Mouse (Mus musculus) CH12.LX (cell line): Measurements from ENCODE around the gene Lamtor3. TPM values are rescaled to one million over a fixed set of nuclear protein-coding genes. Genes with fewer than 3 reads are reported as not detected.

Experiments used
- DNase-seq: peaks from one replicate; pipeline ENCODE4 v3.0.0-alpha.2; 2013; ENCODE audit errors: extremely low read depth
- H3K27ac ChIP-seq: 2 replicates; pipeline ENCODE4 v1.5.1; 2012; ENCODE audit warnings: low read depth, mild to moderate bottlenecking, control low read depth, moderate library complexity; ENCODE audit not compliant: insufficient read depth
- H3K27me3 ChIP-seq: replicated peaks from 2 replicates; pipeline ENCODE3; 2012; ENCODE audit warnings: inconsistent platforms
- H3K36me3 ChIP-seq, 2 experiments: replicated peaks in 1 of 2; 2 replicates each; pipeline versions ENCODE3 to v1.6.1; 2012; ENCODE audit warnings: inconsistent platforms in 1 of 2, low read length in 1 of 2, mild to moderate bottlenecking in 1 of 2, mixed read lengths in 1 of 2, moderate library complexity in 1 of 2; ENCODE audit not compliant: control insufficient read depth in 1 of 2, insufficient read depth in 1 of 2
- H3K4me1 ChIP-seq, 2 experiments: 2 replicates each; pipeline ENCODE4 v1.6.1; 2012; ENCODE audit warnings: inconsistent platforms in 1 of 2, moderate library complexity in 1 of 2; ENCODE audit not compliant: insufficient read depth in 2 of 2, control insufficient read depth in 1 of 2
- H3K4me2 ChIP-seq: 2 replicates; pipeline ENCODE4 v1.6.1; 2012; ENCODE audit warnings: low read depth, mild to moderate bottlenecking, control low read depth; ENCODE audit not compliant: poor library complexity, insufficient read depth, severe bottlenecking
- H3K4me3 ChIP-seq, 3 experiments: fragments of 150-350 bp in 1 of 3; sonication (generic) in 1 of 3; replicated peaks in 1 of 3; 2 replicates each; pipeline versions ENCODE3 to v1.5.1; 2011 to 2012; ENCODE audit warnings: low read depth in 2 of 3, low read length in 2 of 3, mild to moderate bottlenecking in 2 of 3, moderate library complexity in 2 of 3, control low read depth in 1 of 3, improper control_type of control experiment in 1 of 3, inconsistent platforms in 1 of 3, mixed read lengths in 1 of 3; ENCODE audit not compliant: poor library complexity in 1 of 3
- H3K79me2 ChIP-seq: replicated peaks from 2 replicates; pipeline ENCODE4 v1.6.1; 2012; ENCODE audit warnings: mild to moderate bottlenecking, moderate library complexity; ENCODE audit not compliant: control insufficient read depth, poor library complexity, insufficient read depth, severe bottlenecking; ENCODE audit errors: extremely low read depth
- H3K9ac ChIP-seq: 2 replicates; pipeline ENCODE4 v1.6.1; 2012; ENCODE audit warnings: low read depth, mild to moderate bottlenecking, control low read depth, moderate library complexity; ENCODE audit not compliant: insufficient read depth
- H3K9me3 ChIP-seq: replicated peaks from 2 replicates; pipeline ENCODE3; 2012; ENCODE audit warnings: low read length, inconsistent platforms, mixed read lengths
- CHD2 ChIP-seq: IDR thresholded peaks from 2 replicates; pipeline ENCODE4 v1.6.1; 2011; ENCODE audit warnings: low read length, improper control_type of control experiment
- ETS1 ChIP-seq: conservative IDR thresholded peaks from 2 replicates; pipeline ENCODE4 v1.6.1; 2012; ENCODE audit warnings: low read depth, mild to moderate bottlenecking, inconsistent platforms, low read length, improper control_type of control experiment, moderate library complexity
- GABPA ChIP-seq: IDR thresholded peaks from 2 replicates; pipeline ENCODE4 v1.6.1; 2012; ENCODE audit warnings: low read depth, low read length, improper control_type of control experiment, inconsistent platforms; ENCODE audit not compliant: insufficient replicate concordance
- HCFC1 ChIP-seq: IDR thresholded peaks from 2 replicates; pipeline ENCODE4 v1.6.1; 2012; ENCODE audit warnings: low read depth, mild to moderate bottlenecking, inconsistent platforms, low read length, improper control_type of control experiment
- JUN ChIP-seq: IDR thresholded peaks from 2 replicates; pipeline ENCODE4 v1.6.1; 2011; ENCODE audit warnings: low read depth, mild to moderate bottlenecking, low read length, improper control_type of control experiment, moderate library complexity; ENCODE audit not compliant: insufficient read depth
- JUND ChIP-seq: conservative IDR thresholded peaks from 2 replicates; pipeline ENCODE4 v1.6.1; 2011; ENCODE audit warnings: low read depth, low read length, improper control_type of control experiment
- KAT2A ChIP-seq: IDR thresholded peaks from 2 replicates; pipeline ENCODE4 v1.6.1; 2012; ENCODE audit warnings: low read length, improper control_type of control experiment, inconsistent platforms; ENCODE audit not compliant: insufficient replicate concordance
- MAZ ChIP-seq: IDR thresholded peaks from 2 replicates; pipeline ENCODE4 v1.6.1; 2012; ENCODE audit warnings: low read depth, mild to moderate bottlenecking, inconsistent platforms, low read length, improper control_type of control experiment, moderate library complexity
- MXI1 ChIP-seq: IDR thresholded peaks from 2 replicates; pipeline ENCODE4 v1.6.1; 2011; ENCODE audit warnings: mild to moderate bottlenecking, low read depth, low read length, improper control_type of control experiment
- NELFE ChIP-seq: IDR thresholded peaks from 2 replicates; pipeline ENCODE4 v1.6.1; 2011; ENCODE audit warnings: low read depth, low read length, improper control_type of control experiment
- NRF1 ChIP-seq: IDR thresholded peaks from 2 replicates; pipeline ENCODE4 v1.6.1; 2014; ENCODE audit warnings: low read depth, mild to moderate bottlenecking, inconsistent platforms, low read length, improper control_type of control experiment, moderate library complexity
- POLR2AphosphoS2 ChIP-seq: IDR thresholded peaks from 2 replicates; pipeline ENCODE4 v1.6.1; 2011; ENCODE audit warnings: low read depth, low read length, improper control_type of control experiment
- SMC3 ChIP-seq: IDR thresholded peaks from 2 replicates; pipeline ENCODE4 v1.6.1; 2011; ENCODE audit warnings: low read depth, low read length, improper control_type of control experiment
- TBP ChIP-seq: conservative IDR thresholded peaks from 2 replicates; pipeline ENCODE4 v1.6.1; 2011; ENCODE audit warnings: low read depth, low read length, improper control_type of control experiment
- TCF12 ChIP-seq: IDR thresholded peaks from 2 replicates; pipeline ENCODE4 v1.6.1; 2014; ENCODE audit warnings: low read depth, mild to moderate bottlenecking, inconsistent platforms, low read length, improper control_type of control experiment
- UBTF ChIP-seq: IDR thresholded peaks from 2 replicates; pipeline ENCODE4 v1.6.1; 2012; ENCODE audit warnings: low read depth, mild to moderate bottlenecking, inconsistent platforms, low read length, improper control_type of control experiment, moderate library complexity
- USF1 ChIP-seq: IDR thresholded peaks from 2 replicates; pipeline ENCODE4 v1.6.1; 2014; ENCODE audit warnings: low read depth, mild to moderate bottlenecking, inconsistent platforms, low read length, improper control_type of control experiment
- USF2 ChIP-seq: conservative IDR thresholded peaks from 2 replicates; pipeline ENCODE4 v1.6.1; 2011; ENCODE audit warnings: low read depth, low read length, improper control_type of control experiment
- ZC3H11A ChIP-seq: IDR thresholded peaks from 2 replicates; pipeline ENCODE4 v1.6.1; 2012; ENCODE audit warnings: low read depth, mild to moderate bottlenecking, inconsistent platforms, low read length, improper control_type of control experiment
- ZKSCAN1 ChIP-seq: IDR thresholded peaks from 2 replicates; pipeline ENCODE4 v1.6.1; 2012; ENCODE audit warnings: low read depth, inconsistent platforms, low read length, improper control_type of control experiment, borderline replicate concordance
- ZMIZ1 ChIP-seq: IDR thresholded peaks from 2 replicates; pipeline ENCODE4 v1.6.1; 2012; ENCODE audit warnings: low read depth, mild to moderate bottlenecking, inconsistent platforms, low read length, improper control_type of control experiment
- ZNF384 ChIP-seq: IDR thresholded peaks from 2 replicates; pipeline ENCODE4 v1.6.1; 2012; ENCODE audit warnings: low read depth, low read length, improper control_type of control experiment, inconsistent platforms
- dilution Hi-C: fragments of 300-500 bp; cut with MboI; formaldehyde crosslinking; loops from 2 replicates; pipeline ENCODE4 v1.14.3; 2020; ENCODE audit warnings: low sequenced_read_pairs; ENCODE audit not compliant: extremely low pct_unique_long_range_greater_than_20kb, extremely low pct_ligation_motif_present
- in situ Hi-C: fragments of 300-500 bp; cut with MboI; formaldehyde crosslinking; loops from 3 replicates; pipeline ENCODE4 v1.14.3; 2019; ENCODE audit warnings: low sequenced_read_pairs, low pct_ligation_motif_present, low pct_unique_long_range_greater_than_20kb, mixed read lengths
- polyA plus RNA-seq: library from polyadenylated mRNA; unstranded; fragments of >175 nt; gene quantifications from 2 replicates; pipeline ENCODE4 v1.2.1, GENCODE M21; 2012; ENCODE audit warnings: low read depth; ENCODE audit not compliant: insufficient read length
- total RNA-seq, 2 experiments: library from RNA; depleted of rRNA; stranded (reverse); fragments of 300-350 nt in 1 of 2; fragments of >200 nt in 1 of 2; gene quantifications; 2 replicates each; pipeline ENCODE4 v1.2.3; 2012 to 2014

Gene Lamtor3
- total and polyA plus RNA-seq, 3 experiments, result 146 to 245 (median 147) TPM

GRCm38 (mm10) chr3:137946827-137947226 is 28.5 kb downstream of the Lamtor3 start:
- Histone ChIP-seq H3K27me3 (no peaks in the 10 kb centered on the region), H3K4me1 (peaks cover 36 to 82% of the 10 kb centered on the region in 2 experiments), H3K9ac (peak overlapping the region; percentile 18; the same call in 1 of the 2 replicates), H3K27ac (peak overlapping the region; percentile 17; the same call in 1 of the 2 replicates), H3K36me3 (peaks cover 33 to 59% of the 10 kb centered on the region in 2 experiments), H3K4me2 (peak overlapping the region; percentile 48), H3K4me3 (no peak overlapping the region), H3K9me3 (no peaks in the 10 kb centered on the region), H3K79me2 (peaks cover 6% of the 10 kb centered on the region; the same call in 1 of the 2 replicates)
- no peak for DNase-seq
- in situ Hi-C loops, result no loop called here
- dilution Hi-C loops, result no loop called here
- no peak for TF ChIP-seq TCF12
- TF ChIP-seq JUND, result no peak
- no peak for TF ChIP-seq MAZ
- no peak for TF ChIP-seq USF1
- TF ChIP-seq ZNF384, result no peak
- TF ChIP-seq JUN, result no peak
- no peak for TF ChIP-seq ZC3H11A
- no peak for TF ChIP-seq NRF1
- TF ChIP-seq GABPA, result no peak

DNA sequence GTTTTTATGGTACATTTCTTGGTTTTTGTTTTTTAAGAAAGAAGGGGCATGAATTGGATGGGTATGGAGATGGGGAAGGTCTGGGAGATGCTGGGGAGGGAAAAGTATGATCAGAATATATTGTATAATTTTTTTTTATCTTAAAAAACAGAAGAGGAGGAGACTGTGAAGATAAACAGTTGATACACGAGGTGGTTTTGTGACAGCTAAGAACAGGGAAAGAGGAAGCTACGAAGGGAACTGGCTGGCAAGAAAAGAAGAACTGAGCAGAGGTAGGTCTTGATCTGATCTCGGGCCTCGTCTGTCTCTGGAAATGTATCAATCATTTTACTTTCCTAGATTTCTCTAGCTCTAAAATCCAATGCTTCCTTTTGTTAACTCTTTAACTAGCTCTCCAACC is 29.2 kb downstream of the Lamtor3 start:
- in situ Hi-C loops, result no loop called here
- dilution Hi-C loops, result no loop called here

More for the DNA sequence above, 29.2 kb downstream of the Lamtor3 start:
- peak overlapping the region; percentile 11 for H3K4me2 ChIP-seq
- peak overlapping the region; percentile 4 for H3K9ac ChIP-seq
- H3K27me3 ChIP-seq, result no peaks in the 10 kb centered on the region
- TF ChIP-seq ZKSCAN1, result no peak
- no peak for TF ChIP-seq NRF1
- no peak for TF ChIP-seq CHD2
- TF ChIP-seq ZMIZ1, result no peak
- TF ChIP-seq POLR2AphosphoS2, result no peak
- TF ChIP-seq SMC3, result no peak
- no peak for TF ChIP-seq TBP
- no peak for TF ChIP-seq JUND
- TF ChIP-seq MAZ, result no peak
- no peak for TF ChIP-seq MXI1
- no peak for TF ChIP-seq KAT2A
- no peak for TF ChIP-seq UBTF
- TF ChIP-seq HCFC1, result no peak
- no peak for TF ChIP-seq NELFE
- no peak for TF ChIP-seq USF2
- TF ChIP-seq ETS1, result no peak
- H3K36me3 ChIP-seq, result peaks cover 30 to 52% of the 10 kb centered on the region in 2 experiments
- no peaks in the 10 kb centered on the region for H3K9me3 ChIP-seq
- H3K79me2 ChIP-seq, result peaks cover 6% of the 10 kb centered on the region; the same call in 1 of the 2 replicates
- peaks cover 38 to 82% of the 10 kb centered on the region in 2 experiments for H3K4me1 ChIP-seq
- peak; percentile 82 for DNase-seq
- no peak overlapping the region for H3K4me3 ChIP-seq
- H3K27ac ChIP-seq, result no peak overlapping the region
